12 mouse cellular contexts compared by ENCODE assay signal in the genomic region with DNA sequence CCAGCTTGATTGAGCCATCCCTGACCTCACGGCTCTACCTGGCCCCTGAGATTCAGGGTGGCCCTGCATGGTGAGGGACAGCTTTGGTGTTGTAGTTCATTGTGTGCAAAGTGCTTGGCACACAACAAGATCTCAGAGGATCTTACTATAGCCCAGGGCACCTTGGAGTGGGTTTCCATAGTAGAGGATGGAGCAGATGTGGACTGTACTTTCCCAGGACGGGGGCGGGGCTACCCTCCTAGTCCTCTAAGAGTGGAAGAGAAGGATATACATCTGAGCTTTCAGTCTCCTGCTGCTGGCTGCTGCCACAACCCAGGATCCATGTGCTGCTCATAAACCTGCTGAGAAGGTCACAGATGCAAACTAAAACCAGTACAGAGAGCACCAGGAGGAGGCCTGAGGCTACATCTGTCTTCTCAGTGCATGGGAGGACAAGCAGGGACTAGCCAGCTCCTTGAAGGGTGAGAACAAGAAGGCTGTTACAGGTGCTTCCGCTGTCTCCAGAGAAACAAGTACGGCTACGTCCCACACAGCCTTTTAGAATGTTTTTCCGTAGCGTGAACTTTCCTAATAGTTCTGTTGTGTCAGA. TPM values are rescaled to one million over a fixed set of nuclear protein-coding genes. Genes with fewer than 3 reads are reported as not detected.
DNase-seq lines count a peak whose midpoint lies in the region; ATAC-seq lines count a peak whose summit lies in the region.
"Had no signal": no experiment of that assay in that cellular context is flagged by ENCODE, and none has a peak within 500 bp of the region (broad histone marks: within the 10 kb centered on the region; RNA-seq: fewer than 3 reads in every experiment).

No protein-coding gene starts in this region.

- WGBS in heart, embryonic 15.5 days, result 89% methylated on average over 8 of the region's 8 CpGs
- 79% methylated on average over 8 of the region's 8 CpGs for WGBS in limb, embryonic 11.5 days
- 82% methylated on average over 8 of the region's 8 CpGs for WGBS in limb, embryonic 10.5 days

- no peak for ATAC-seq in heart, embryonic 15.5 days (replicated peaks; ENCODE audit: insufficient number of reproducible peaks, insufficient read depth, low FRiP score, low read depth)
- no peak for ATAC-seq in limb, embryonic 11.5 days (ENCODE audit: insufficient number of reproducible peaks, low FRiP score, low TSS enrichment, low read depth)

- no peaks in the 10 kb centered on the region for H3K27me3 ChIP-seq in heart, embryonic 15.5 days
- H3K27me3 ChIP-seq in limb, embryonic 11.5 days (ENCODE audit: control insufficient read depth, insufficient read depth, low read length), result no peaks in the 10 kb centered on the region
- no peaks in the 10 kb centered on the region for H3K27me3 ChIP-seq in limb, embryonic 10.5 days (ENCODE audit: low read depth, poor library complexity, severe bottlenecking)
- H3K27me3 ChIP-seq: forebrain, embryonic 12.5 days; megakaryocyte, embryonic 14.5 days had no signal

- DNase-seq in embryo, embryonic 10 days (ENCODE audit: low spot score), result peak; percentile 11
- no peak for DNase-seq in embryo, embryonic 11 days
- no peak for DNase-seq in heart, postnatal 4 days
- peak; percentile 40 for DNase-seq in limb, embryonic 11.5 days (ENCODE audit: low spot score)
- no peak for DNase-seq in limb, embryonic 10.5 days (ENCODE audit: low spot score)
- DNase-seq in fat pad, adult 2 months (ENCODE audit: extremely low read depth, low read depth, low spot score), result peak; percentile 99
- no peak for DNase-seq in ovary, postnatal 36 days (ENCODE audit: low spot score)
- DNase-seq: adrenal gland, adult 8-10 months had no signal

- peak overlapping the region; percentile 59 for H3K27ac ChIP-seq in heart, embryonic 15.5 days
- H3K27ac ChIP-seq in limb, embryonic 11.5 days (replicated peaks; ENCODE audit: low read depth, low read length), result no peak overlapping the region
- no peak overlapping the region for H3K27ac ChIP-seq in limb, embryonic 10.5 days
- H3K27ac ChIP-seq: forebrain, embryonic 12.5 days had no signal

- peaks cover 70% of the 10 kb centered on the region for H3K4me1 ChIP-seq in heart, embryonic 15.5 days (replicated peaks)
- no peaks in the 10 kb centered on the region for H3K4me1 ChIP-seq in limb, embryonic 11.5 days (ENCODE audit: control insufficient read depth, insufficient read depth, low read length)
- H3K4me1 ChIP-seq in limb, embryonic 10.5 days, result peaks cover 21% of the 10 kb centered on the region

- H3K9ac ChIP-seq in heart, embryonic 15.5 days, result 0 out of 2 replicates have a peak overlapping the region, but pooled peaks have one; percentile 9
- H3K9ac ChIP-seq in limb, embryonic 11.5 days (ENCODE audit: low read length), result no peak overlapping the region
- H3K9ac ChIP-seq: forebrain, embryonic 12.5 days had no signal

- H3K36me3 ChIP-seq in heart, embryonic 15.5 days, result no peaks in the 10 kb centered on the region
- no peaks in the 10 kb centered on the region for H3K36me3 ChIP-seq in limb, embryonic 11.5 days (ENCODE audit: control insufficient read depth, insufficient read depth, low read length)
- H3K36me3 ChIP-seq in limb, embryonic 10.5 days, result no peaks in the 10 kb centered on the region
- H3K36me3 ChIP-seq: forebrain, embryonic 12.5 days had no signal

- no peak overlapping the region for H3K4me2 ChIP-seq in heart, embryonic 15.5 days
- no peak overlapping the region for H3K4me2 ChIP-seq in limb, embryonic 11.5 days (ENCODE audit: low read depth, severe bottlenecking)
- H3K4me2 ChIP-seq: forebrain, embryonic 12.5 days; liver, embryonic 11.5 days had no signal

- no peak overlapping the region for H3K4me3 ChIP-seq in heart, embryonic 15.5 days
- H3K4me3 ChIP-seq in limb, embryonic 11.5 days (ENCODE audit: low read depth, low read length), result no peak overlapping the region
- H3K4me3 ChIP-seq in limb, embryonic 10.5 days, result no peak overlapping the region
- H3K4me3 ChIP-seq: forebrain, embryonic 12.5 days; megakaryocyte, embryonic 14.5 days had no signal

- no peaks in the 10 kb centered on the region for H3K9me3 ChIP-seq in heart, embryonic 15.5 days (replicated peaks)
- no peaks in the 10 kb centered on the region; the same call in 1 of the 2 replicates for H3K9me3 ChIP-seq in limb, embryonic 11.5 days (ENCODE audit: control insufficient read depth, low read length)
- H3K9me3 ChIP-seq in limb, embryonic 10.5 days (replicated peaks), result no peaks in the 10 kb centered on the region
- H3K9me3 ChIP-seq: forebrain, embryonic 12.5 days had no signal

RNA-seq across cellular contexts. Expression of gene Gnaq, which starts 44.6 kb away (rescaled TPM):
- 15.7 and 19.5 TPM in 2 replicates for polyA plus RNA-seq in heart, embryonic 15.5 days (2015; fragmentation: Nextera tagmentation; extraction: Ambion mirVana)
- 10 to 100 TPM; 43.6 to 46.0 TPM for total RNA-seq in heart, postnatal 4 days (2021)
- 14.1 and 15.2 TPM in 2 replicates for polyA plus RNA-seq in limb, embryonic 11.5 days (2014; fragmentation: Nextera tagmentation; extraction: Ambion mirVana)
- polyA plus RNA-seq in limb, embryonic 10.5 days (2016; fragmentation: Nextera tagmentation; extraction: Ambion mirVana), result 16.8 and 19.6 TPM in 2 replicates

Comparison
In these comparisons a context has a peak if more than half of its experiments do, and no peak if none do; other contexts are left out.
1. DNase-seq: peak in embryo, embryonic 10 days (single experiment), limb, embryonic 11.5 days (single experiment) and fat pad, adult 2 months (single experiment); none in embryo, embryonic 11 days (single experiment), heart, postnatal 4 days (single experiment), limb, embryonic 10.5 days (single experiment) and ovary, postnatal 36 days (single experiment).